Mouse (Mus musculus): ENCODE measurements around the gene Zfp629. TPM values are rescaled to one million over a fixed set of nuclear protein-coding genes. Genes with fewer than 3 reads are reported as not detected.

Gene Zfp629
- polyA plus RNA-seq, 1 experiment from 2014 or later: 12.3 TPM

DNA sequence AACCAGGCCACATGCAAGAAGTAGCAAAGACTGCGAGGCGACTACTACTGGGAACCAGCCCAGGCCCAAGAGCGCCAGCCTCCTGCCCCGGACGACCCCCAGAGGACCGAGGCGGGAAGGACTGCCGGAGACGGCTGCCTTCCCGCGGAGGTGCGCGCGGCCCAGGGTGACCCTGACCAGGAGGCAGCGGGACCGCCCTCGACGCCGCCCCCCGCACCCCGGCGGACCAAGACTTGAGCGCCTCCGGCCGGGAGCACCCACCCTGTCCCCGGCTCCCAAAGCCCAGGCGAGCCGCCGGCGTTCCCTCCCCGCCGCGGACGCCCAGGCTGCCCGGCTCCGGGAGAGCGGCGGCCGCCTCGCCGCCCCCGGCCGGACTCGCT is 1.1 kb downstream of the Zfp629 start:
- 0% methylated on average over 28 of the region's 44 CpGs for WGBS
- H3K27ac ChIP-seq (replicated peaks in 1 of 2; ENCODE audit: control insufficient read depth in 1 of 2, insufficient read depth in 1 of 2, low read depth in 2 of 2, low read length in 2 of 2): peak overlapping the region; percentile 75 to 89
- peak overlapping the region; percentile 87 to 94 for H3K4me3 ChIP-seq (ENCODE audit: control insufficient read depth in 1 of 2, insufficient read depth in 1 of 2, low read depth in 1 of 2, low read length in 2 of 2)
- peaks cover 7% of the 10 kb centered on the region; the same call in 1 of the 2 replicates for H3K9me3 ChIP-seq (ENCODE audit: control insufficient read depth, low read length)
- peaks cover 33% of the 10 kb centered on the region for H3K36me3 ChIP-seq (ENCODE audit: control insufficient read depth, insufficient read depth, low read length)
- peak overlapping the region; percentile 94 for H3K9ac ChIP-seq (ENCODE audit: low read length)
- peak; percentile 57 for ATAC-seq (ENCODE audit: insufficient number of reproducible peaks, insufficient read depth, low FRiP score, low read depth)
- H3K4me1 ChIP-seq (ENCODE audit: control insufficient read depth in 2 of 2, insufficient read depth in 2 of 2, low read length in 2 of 2): peaks cover 8 to 13% of the 10 kb centered on the region in 2 experiments
- H3K4me2 ChIP-seq (ENCODE audit: low read length): peak overlapping the region; percentile 76
- no peaks in the 10 kb centered on the region for H3K27me3 ChIP-seq (ENCODE audit: control insufficient read depth, insufficient read depth, low read length)

DNA sequence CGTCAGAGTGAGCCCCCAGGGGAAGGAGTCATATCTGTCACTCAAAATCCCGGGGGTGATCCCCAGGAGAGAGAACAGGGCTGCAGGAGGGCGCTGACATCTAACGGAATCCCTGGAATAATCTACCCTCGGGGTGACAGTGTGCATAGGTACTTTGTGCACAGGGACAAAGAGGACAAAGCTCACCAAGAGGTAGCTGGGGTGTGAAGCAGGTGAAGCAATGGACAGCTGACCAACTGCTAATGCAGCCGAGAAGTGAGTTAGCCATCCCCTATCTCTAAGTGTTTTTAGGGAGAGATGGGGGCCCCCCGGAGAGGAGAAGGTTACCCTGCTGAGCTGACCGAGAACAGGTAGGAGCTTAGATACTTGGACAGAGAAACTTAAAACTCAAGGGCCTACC is 1.5 kb downstream of the Zfp629 start:
- WGBS: 23% methylated on average over 8 of the region's 8 CpGs

DNA sequence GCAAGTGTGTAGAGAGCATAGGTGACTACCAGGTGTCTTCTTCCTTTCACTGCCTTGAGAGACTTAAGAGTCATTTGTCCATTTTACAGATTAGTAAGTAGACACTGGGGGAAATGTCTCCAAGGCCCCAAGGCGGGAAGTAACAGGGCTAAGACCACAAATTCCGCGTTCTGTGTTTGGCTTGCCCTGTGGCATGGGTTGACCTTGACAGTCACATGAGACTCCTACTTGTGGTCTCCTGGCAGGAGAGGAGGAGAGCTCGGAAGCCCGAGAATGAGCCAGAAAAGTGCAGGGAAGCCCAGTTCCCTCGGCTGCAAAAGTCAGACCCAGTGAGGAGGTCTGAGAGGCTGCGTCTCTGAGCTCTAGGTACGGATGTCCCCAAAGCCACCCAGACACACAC is 2.1 kb downstream of the Zfp629 start:
- H3K4me1 ChIP-seq (ENCODE audit: control insufficient read depth in 2 of 2, insufficient read depth in 2 of 2, low read length in 2 of 2): peaks cover 8 to 13% of the 10 kb centered on the region in 2 experiments
- peaks cover 43% of the 10 kb centered on the region for H3K36me3 ChIP-seq (ENCODE audit: control insufficient read depth, insufficient read depth, low read length)
- peak overlapping the region; percentile 76 for H3K4me2 ChIP-seq (ENCODE audit: low read length)
- 73% methylated on average over 8 of the region's 8 CpGs for WGBS
- H3K4me3 ChIP-seq (ENCODE audit: control insufficient read depth in 1 of 2, insufficient read depth in 1 of 2, low read depth in 1 of 2, low read length in 2 of 2): peak overlapping the region; percentile 87 to 94; a peak in 2 of 4 replicates
- H3K9ac ChIP-seq (ENCODE audit: low read length): peak overlapping the region; percentile 94
- H3K27ac ChIP-seq (replicated peaks in 1 of 2; ENCODE audit: control insufficient read depth in 1 of 2, insufficient read depth in 1 of 2, low read depth in 2 of 2, low read length in 2 of 2): 0 out of 4 replicates have a peak overlapping the region, but pooled peaks of 1 of the 2 experiments have one; percentile 89
- no peaks in the 10 kb centered on the region for H3K27me3 ChIP-seq (ENCODE audit: control insufficient read depth, insufficient read depth, low read length)
- no peak for ATAC-seq (ENCODE audit: insufficient number of reproducible peaks, insufficient read depth, low FRiP score, low read depth)
- peaks cover 7% of the 10 kb centered on the region; the same call in 1 of the 2 replicates for H3K9me3 ChIP-seq (ENCODE audit: control insufficient read depth, low read length)

More for the DNA sequence above, 1.5 kb downstream of the Zfp629 start:
- peak overlapping the region; percentile 76 for H3K4me2 ChIP-seq (ENCODE audit: low read length)
- no peak for ATAC-seq (ENCODE audit: insufficient number of reproducible peaks, insufficient read depth, low FRiP score, low read depth)
- H3K27me3 ChIP-seq (ENCODE audit: control insufficient read depth, insufficient read depth, low read length): no peaks in the 10 kb centered on the region
- H3K4me1 ChIP-seq (ENCODE audit: control insufficient read depth in 2 of 2, insufficient read depth in 2 of 2, low read length in 2 of 2): peaks cover 8 to 13% of the 10 kb centered on the region in 2 experiments
- H3K27ac ChIP-seq (replicated peaks in 1 of 2; ENCODE audit: control insufficient read depth in 1 of 2, insufficient read depth in 1 of 2, low read depth in 2 of 2, low read length in 2 of 2): peak overlapping the region; percentile 75 to 89
- peak overlapping the region; percentile 87 to 94 for H3K4me3 ChIP-seq (ENCODE audit: control insufficient read depth in 1 of 2, insufficient read depth in 1 of 2, low read depth in 1 of 2, low read length in 2 of 2)
- H3K9me3 ChIP-seq (ENCODE audit: control insufficient read depth, low read length): peaks cover 7% of the 10 kb centered on the region; the same call in 1 of the 2 replicates
- peaks cover 37% of the 10 kb centered on the region for H3K36me3 ChIP-seq (ENCODE audit: control insufficient read depth, insufficient read depth, low read length)
- H3K9ac ChIP-seq (ENCODE audit: low read length): peak overlapping the region; percentile 94

DNA sequence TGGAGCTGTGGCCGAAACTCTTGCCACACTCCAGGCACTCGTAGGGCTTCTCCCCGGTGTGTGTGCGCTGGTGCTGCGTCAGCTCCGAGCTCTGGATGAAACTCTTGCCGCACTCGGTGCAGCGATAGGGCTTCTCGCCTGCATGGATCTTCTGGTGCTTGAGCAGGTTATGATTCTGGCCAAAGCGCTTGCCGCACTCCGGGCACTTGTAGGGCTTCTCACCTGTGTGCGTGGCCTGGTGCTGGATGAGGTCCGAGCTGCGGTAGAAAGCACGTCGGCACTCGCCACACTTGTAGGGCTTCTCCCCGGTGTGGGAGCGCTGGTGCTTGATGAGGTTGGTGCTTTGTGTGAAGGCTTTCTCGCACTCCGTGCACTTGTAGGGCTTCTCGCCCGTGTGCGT is 4.0 kb downstream of the Zfp629 start:
- no peak overlapping the region for H3K9ac ChIP-seq (ENCODE audit: low read length)
- no peak overlapping the region for H3K4me2 ChIP-seq (ENCODE audit: low read length)
- WGBS: 98% methylated on average over 26 of the region's 26 CpGs
- H3K4me3 ChIP-seq (ENCODE audit: control insufficient read depth in 1 of 2, insufficient read depth in 1 of 2, low read depth in 1 of 2, low read length in 2 of 2): no peak overlapping the region
- peaks cover 61% of the 10 kb centered on the region for H3K36me3 ChIP-seq (ENCODE audit: control insufficient read depth, insufficient read depth, low read length)
- no peaks in the 10 kb centered on the region for H3K27me3 ChIP-seq (ENCODE audit: control insufficient read depth, insufficient read depth, low read length)
- no peak for ATAC-seq (ENCODE audit: insufficient number of reproducible peaks, insufficient read depth, low FRiP score, low read depth)
- H3K4me1 ChIP-seq (ENCODE audit: control insufficient read depth in 2 of 2, insufficient read depth in 2 of 2, low read length in 2 of 2): peaks cover 8 to 13% of the 10 kb centered on the region in 2 experiments
- H3K27ac ChIP-seq (replicated peaks in 1 of 2; ENCODE audit: control insufficient read depth in 1 of 2, insufficient read depth in 1 of 2, low read depth in 2 of 2, low read length in 2 of 2): no peak overlapping the region
- peaks cover 7% of the 10 kb centered on the region; the same call in 1 of the 2 replicates for H3K9me3 ChIP-seq (ENCODE audit: control insufficient read depth, low read length)

DNA sequence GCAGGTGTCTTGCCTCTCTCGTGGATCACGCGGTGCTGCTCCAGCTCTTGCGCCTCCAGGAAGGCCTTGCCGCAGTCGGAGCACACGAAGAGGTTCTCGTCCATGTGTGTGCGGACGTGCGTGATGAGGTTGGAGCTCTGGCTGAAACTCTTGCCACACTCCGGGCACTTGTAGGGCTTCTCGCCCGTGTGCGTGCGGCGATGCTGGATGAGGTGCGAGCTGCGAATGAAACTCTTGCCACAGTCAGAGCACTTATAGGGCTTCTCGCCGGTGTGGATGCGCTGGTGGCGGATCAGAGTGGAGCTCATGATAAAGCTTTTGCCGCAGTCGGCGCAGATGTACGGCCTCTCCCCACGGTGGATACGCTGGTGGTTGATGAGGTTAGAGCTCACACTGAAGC is 4.6 kb downstream of the Zfp629 start:
- 97% methylated on average over 29 of the region's 29 CpGs for WGBS
- Histone ChIP-seq H3K4me1 (ENCODE audit: control insufficient read depth in 2 of 2, insufficient read depth in 2 of 2, low read length in 2 of 2) (peaks cover 8 to 13% of the 10 kb centered on the region in 2 experiments), H3K27ac (replicated peaks in 1 of 2; ENCODE audit: control insufficient read depth in 1 of 2, insufficient read depth in 1 of 2, low read depth in 2 of 2, low read length in 2 of 2) (no peak overlapping the region), H3K36me3 (ENCODE audit: control insufficient read depth, insufficient read depth, low read length) (peaks cover 65% of the 10 kb centered on the region), H3K4me2 (ENCODE audit: low read length) (no peak overlapping the region), H3K27me3 (ENCODE audit: control insufficient read depth, insufficient read depth, low read length) (no peaks in the 10 kb centered on the region), H3K4me3 (ENCODE audit: control insufficient read depth in 1 of 2, insufficient read depth in 1 of 2, low read depth in 1 of 2, low read length in 2 of 2) (no peak overlapping the region), H3K9ac (ENCODE audit: low read length) (no peak overlapping the region), H3K9me3 (ENCODE audit: control insufficient read depth, low read length) (peaks cover 7% of the 10 kb centered on the region; the same call in 1 of the 2 replicates)
- ATAC-seq (ENCODE audit: insufficient number of reproducible peaks, insufficient read depth, low FRiP score, low read depth): no peak

DNA sequence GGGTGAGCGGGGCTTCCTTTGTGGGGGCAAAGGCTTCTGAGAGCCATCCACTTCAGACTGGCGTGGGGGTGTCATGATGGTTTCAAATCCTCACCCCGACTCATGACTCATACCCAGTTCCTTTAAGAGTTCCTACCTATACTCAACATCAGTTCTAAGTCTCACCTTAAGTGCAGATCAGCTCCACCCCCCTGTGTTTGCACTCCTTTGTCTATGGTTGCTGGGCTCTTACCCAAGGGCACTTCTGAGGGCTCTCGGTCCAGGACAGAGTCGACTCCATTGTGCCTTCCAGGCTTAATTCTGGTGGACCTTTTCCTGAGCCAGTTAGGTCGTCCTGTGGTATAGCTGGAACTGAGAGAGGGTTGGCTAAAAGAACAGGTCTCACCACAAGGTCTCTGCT is 8.4 kb downstream of the Zfp629 start:
- Histone ChIP-seq H3K4me2 (ENCODE audit: low read length) (no peak overlapping the region), H3K9ac (ENCODE audit: low read length) (no peak overlapping the region), H3K27me3 (ENCODE audit: control insufficient read depth, insufficient read depth, low read length) (no peaks in the 10 kb centered on the region), H3K27ac (replicated peaks in 1 of 2; ENCODE audit: control insufficient read depth in 1 of 2, insufficient read depth in 1 of 2, low read depth in 2 of 2, low read length in 2 of 2) (no peak overlapping the region), H3K4me3 (ENCODE audit: control insufficient read depth in 1 of 2, insufficient read depth in 1 of 2, low read depth in 1 of 2, low read length in 2 of 2) (no peak overlapping the region), H3K4me1 (ENCODE audit: control insufficient read depth in 2 of 2, insufficient read depth in 2 of 2, low read length in 2 of 2) (no peaks in the 10 kb centered on the region), H3K36me3 (ENCODE audit: control insufficient read depth, insufficient read depth, low read length) (peaks cover 93% of the 10 kb centered on the region), H3K9me3 (ENCODE audit: control insufficient read depth, low read length) (peaks cover 7% of the 10 kb centered on the region; the same call in 1 of the 2 replicates)
- WGBS: 87% methylated on average over 6 of the region's 6 CpGs
- ATAC-seq (ENCODE audit: insufficient number of reproducible peaks, insufficient read depth, low FRiP score, low read depth): no peak

DNA sequence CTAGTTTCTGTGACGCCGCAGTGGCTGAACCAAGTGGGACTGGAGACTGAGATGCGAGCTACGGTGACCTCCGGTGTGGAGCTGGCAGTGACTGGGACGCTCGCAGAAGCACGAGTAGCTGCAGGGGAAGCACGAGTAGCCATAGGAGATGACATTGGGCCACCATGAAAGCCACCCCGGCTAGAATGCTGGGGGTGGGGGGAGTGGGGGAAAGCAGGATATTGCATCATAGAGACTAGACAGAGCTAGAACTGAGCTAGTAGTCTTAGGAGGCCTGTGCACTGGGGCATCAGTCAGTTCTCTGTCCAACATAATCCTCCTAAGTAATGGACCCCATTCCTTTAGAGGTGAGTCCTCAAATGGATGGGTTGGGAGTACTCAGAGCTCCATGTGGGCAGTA is 11.3 kb downstream of the Zfp629 start:
- Histone ChIP-seq H3K9ac (ENCODE audit: low read length) (no peak overlapping the region), H3K4me1 (ENCODE audit: control insufficient read depth in 2 of 2, insufficient read depth in 2 of 2, low read length in 2 of 2) (no peaks in the 10 kb centered on the region), H3K4me2 (ENCODE audit: low read length) (no peak overlapping the region), H3K4me3 (ENCODE audit: control insufficient read depth in 1 of 2, insufficient read depth in 1 of 2, low read depth in 1 of 2, low read length in 2 of 2) (no peak overlapping the region), H3K9me3 (ENCODE audit: control insufficient read depth, low read length) (no peaks in the 10 kb centered on the region), H3K27ac (replicated peaks in 1 of 2; ENCODE audit: control insufficient read depth in 1 of 2, insufficient read depth in 1 of 2, low read depth in 2 of 2, low read length in 2 of 2) (no peak overlapping the region), H3K27me3 (ENCODE audit: control insufficient read depth, insufficient read depth, low read length) (no peaks in the 10 kb centered on the region), H3K36me3 (ENCODE audit: control insufficient read depth, insufficient read depth, low read length) (peaks cover 93% of the 10 kb centered on the region)
- ATAC-seq (ENCODE audit: insufficient number of reproducible peaks, insufficient read depth, low FRiP score, low read depth): no peak
- WGBS: 89% methylated on average over 10 of the region's 10 CpGs

DNA sequence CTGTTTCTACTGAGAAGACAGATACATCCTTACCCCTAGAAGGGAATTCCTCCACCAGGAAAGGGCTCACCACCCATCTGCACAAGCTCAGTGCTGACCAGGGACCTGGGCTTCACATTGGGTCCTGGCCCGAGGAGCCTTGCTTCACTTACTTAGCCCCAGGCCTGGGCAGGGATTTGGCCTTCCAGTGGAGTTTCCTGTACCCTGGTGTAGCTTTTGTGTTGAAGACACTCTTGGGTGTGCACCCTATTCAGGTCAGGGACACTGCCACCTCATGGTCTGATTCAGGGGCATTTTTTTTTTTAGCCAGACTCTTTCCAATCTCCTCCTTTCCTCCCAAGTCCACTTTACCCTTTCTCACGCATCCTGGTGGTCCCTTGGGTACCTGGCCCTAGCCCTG is 12.7 kb downstream of the Zfp629 start:
- Histone ChIP-seq H3K27ac (replicated peaks in 1 of 2; ENCODE audit: control insufficient read depth in 1 of 2, insufficient read depth in 1 of 2, low read depth in 2 of 2, low read length in 2 of 2) (no peak overlapping the region), H3K9me3 (ENCODE audit: control insufficient read depth, low read length) (no peaks in the 10 kb centered on the region), H3K9ac (ENCODE audit: low read length) (no peak overlapping the region), H3K36me3 (ENCODE audit: control insufficient read depth, insufficient read depth, low read length) (peaks cover 93% of the 10 kb centered on the region), H3K4me3 (ENCODE audit: control insufficient read depth in 1 of 2, insufficient read depth in 1 of 2, low read depth in 1 of 2, low read length in 2 of 2) (no peak overlapping the region), H3K27me3 (ENCODE audit: control insufficient read depth, insufficient read depth, low read length) (no peaks in the 10 kb centered on the region), H3K4me2 (ENCODE audit: low read length) (no peak overlapping the region), H3K4me1 (ENCODE audit: control insufficient read depth in 2 of 2, insufficient read depth in 2 of 2, low read length in 2 of 2) (no peaks in the 10 kb centered on the region)
- 85% methylated on average over 2 of the region's 2 CpGs for WGBS
- no peak for ATAC-seq (ENCODE audit: insufficient number of reproducible peaks, insufficient read depth, low FRiP score, low read depth)

Data from heart, embryonic 14.5 days (tissue).